Mouse (Mus musculus): ENCODE measurements at regions not wholly inside any gene's neighbourhood (a gene's known extent, or its start where the extent isn't known, plus 50 kb on each side); places are given as distances from the start of the nearest gene placed in this dataset.
A peak's percentile ranks its signal among the peaks of the same experiment; 100 is the strongest.
"Not testable (repeated sequence)": the region's sequence is repeated elsewhere in the genome, so short reads cannot be mapped to it uniquely, and the experiment has no call there.

GRCm38 (mm10) chr9:9342456-9343185 is 103.7 kb upstream of the Arhgap42 start:
- ATAC-seq (ENCODE audit: low TSS enrichment) = 0 out of 2 replicates have a peak, but pooled peaks have one; percentile 20

GRCm38 (mm10) chr9:9318624-9319023 is 79.7 kb upstream of the Arhgap42 start:
- ATAC-seq (ENCODE audit: low TSS enrichment) = no peak

- ATAC-seq (ENCODE audit: low TSS enrichment) = 0 out of 2 replicates have a peak, but pooled peaks have one; percentile 41
Observed at GRCm38 (mm10) chr9:9316021-9316420, 77.1 kb upstream of the Arhgap42 start.

GRCm38 (mm10) chr9:9312274-9312673 is 73.4 kb upstream of the Arhgap42 start:
- ATAC-seq (ENCODE audit: low TSS enrichment) = no peak

GRCm38 (mm10) chr9:9311627-9312265 is 72.8 kb upstream of the Arhgap42 start:
- no peak for ATAC-seq (ENCODE audit: low TSS enrichment)

- ATAC-seq (ENCODE audit: low TSS enrichment) = not testable (repeated sequence)
Observed at GRCm38 (mm10) chr9:9311040-9311583, 72.2 kb upstream of the Arhgap42 start.

GRCm38 (mm10) chr9:9290767-9291166 is 51.9 kb upstream of the Arhgap42 start:
- no peak for ATAC-seq (ENCODE audit: low TSS enrichment)

- ATAC-seq (ENCODE audit: low TSS enrichment) = no peak
Observed at GRCm38 (mm10) chr9:9289570-9289969, 50.7 kb upstream of the Arhgap42 start.
